Mouse (Mus musculus) liver, postnatal 0 days (tissue): Measurements from ENCODE around the gene Nrp2.

Source experiments
- CTCF ChIP-seq: sonication (generic); IDR thresholded peaks from 2 replicates; pipeline ENCODE4 v1.5.1; 2016; ENCODE audit warnings: antibody characterized with exemption, low read depth
- EP300 ChIP-seq: IDR thresholded peaks from 2 replicates; pipeline ENCODE4 v1.6.1; 2016; ENCODE audit warnings: antibody characterized with exemption, low read depth, mild to moderate bottlenecking

- TF ChIP-seq CTCF (no peak), EP300 (no peak)
Measured at GRCm38 (mm10) chr1:62736455-62737012, 33.4 kb downstream of the Nrp2 start.
